Mouse (Mus musculus): ENCODE results near the gene Klhdc7b. TPM values are rescaled to one million over a fixed set of nuclear protein-coding genes. Genes with fewer than 3 reads are reported as not detected.

Gene Klhdc7b
- total RNA-seq (2022): not detected

- DNase-seq (ENCODE audit: low spot score in 2 of 2): no peak
These were observed at the start of gene Klhdc7b for GRCm38 (mm10) chr15:89384617-89385016. TSS of gene Klhdc7b (plus strand) at chr15:89384917.

DNA sequence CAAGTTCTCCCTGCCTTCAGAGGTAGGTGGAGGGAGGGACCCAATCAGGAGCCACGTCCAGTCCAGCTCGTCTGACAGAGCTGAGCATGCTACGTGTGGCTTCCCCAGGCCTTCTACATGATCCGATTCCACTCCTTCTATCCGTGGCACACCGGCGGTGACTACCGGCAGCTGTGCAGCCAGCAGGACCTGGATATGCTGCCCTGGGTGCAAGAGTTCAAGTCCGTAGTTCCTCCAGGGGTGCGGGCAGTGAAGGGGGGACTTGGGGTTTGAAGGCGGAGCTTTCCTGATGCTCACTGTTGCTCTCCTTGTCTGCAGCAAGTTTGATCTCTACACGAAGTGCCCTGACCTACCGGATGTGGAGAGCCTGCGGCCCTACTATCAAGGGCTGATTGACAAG is 48.3 kb upstream of the Klhdc7b start:
- DNase-seq (ENCODE audit: low spot score in 2 of 2): no peak

GRCm38 (mm10) chr15:89339696-89340095 is 45.0 kb upstream of the Klhdc7b start:
- no peak for DNase-seq (ENCODE audit: low spot score in 2 of 2)

GRCm38 (mm10) chr15:89340136-89340535 is 44.6 kb upstream of the Klhdc7b start:
- DNase-seq (ENCODE audit: low spot score in 2 of 2): no peak

GRCm38 (mm10) chr15:89341678-89342077 is 43.0 kb upstream of the Klhdc7b start:
- no peak for DNase-seq (ENCODE audit: low spot score in 2 of 2)

DNA sequence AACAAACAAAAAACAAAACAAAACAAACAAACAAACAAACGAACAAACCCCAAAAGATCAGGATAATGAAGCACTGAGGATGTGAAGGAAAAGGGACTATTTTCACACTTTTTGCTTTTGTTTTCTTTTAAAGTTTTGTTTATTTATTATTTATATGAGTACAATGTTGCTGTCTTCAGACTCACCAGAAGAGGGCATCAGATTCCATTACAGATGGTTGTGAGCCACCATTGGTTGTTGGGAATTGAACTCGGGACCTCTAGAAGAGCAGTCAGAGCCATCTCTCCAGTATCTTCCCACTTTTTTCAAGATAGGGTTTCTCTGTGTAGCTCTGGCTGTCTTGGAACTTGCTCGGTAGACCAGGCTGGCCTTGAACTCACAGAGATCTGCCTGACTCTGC is 41.4 kb upstream of the Klhdc7b start:
- no peak for DNase-seq (ENCODE audit: low spot score in 2 of 2)

DNA sequence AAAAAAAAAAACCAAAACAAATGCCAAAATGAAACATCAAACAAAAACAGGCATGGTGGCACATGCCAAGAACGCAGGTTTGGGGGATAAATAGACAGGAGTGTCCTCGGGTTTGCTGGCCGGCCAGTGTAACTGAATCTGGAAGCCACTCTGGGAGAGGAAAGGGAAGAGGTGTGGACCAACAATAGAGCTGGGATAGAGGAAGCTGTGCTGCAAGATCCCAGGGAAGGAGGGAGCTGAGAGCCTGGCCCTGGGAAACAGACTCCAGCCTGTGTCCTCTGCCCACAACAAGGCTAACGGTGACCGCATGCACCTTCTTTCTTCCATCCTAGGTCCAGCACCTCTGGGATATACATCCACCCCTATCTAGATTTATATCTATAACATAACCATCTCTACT is 34.3 kb upstream of the Klhdc7b start:
- no peak for DNase-seq (ENCODE audit: low spot score in 2 of 2)

- no peak for DNase-seq (ENCODE audit: low spot score in 2 of 2)
These were observed 33.4 kb upstream of the Klhdc7b start for GRCm38 (mm10) chr15:89351302-89351701.

GRCm38 (mm10) chr15:89352054-89352453 is 32.7 kb upstream of the Klhdc7b start:
- DNase-seq (ENCODE audit: low spot score in 2 of 2): no peak

- DNase-seq (ENCODE audit: low spot score in 2 of 2): no peak
These were observed 31.9 kb upstream of the Klhdc7b start for GRCm38 (mm10) chr15:89352795-89353194.

- no peak for DNase-seq (ENCODE audit: low spot score in 2 of 2)
These were observed 30.9 kb upstream of the Klhdc7b start for GRCm38 (mm10) chr15:89353837-89354236.

GRCm38 (mm10) chr15:89354455-89354854 is 30.3 kb upstream of the Klhdc7b start:
- DNase-seq (ENCODE audit: low spot score in 2 of 2): no peak

DNA sequence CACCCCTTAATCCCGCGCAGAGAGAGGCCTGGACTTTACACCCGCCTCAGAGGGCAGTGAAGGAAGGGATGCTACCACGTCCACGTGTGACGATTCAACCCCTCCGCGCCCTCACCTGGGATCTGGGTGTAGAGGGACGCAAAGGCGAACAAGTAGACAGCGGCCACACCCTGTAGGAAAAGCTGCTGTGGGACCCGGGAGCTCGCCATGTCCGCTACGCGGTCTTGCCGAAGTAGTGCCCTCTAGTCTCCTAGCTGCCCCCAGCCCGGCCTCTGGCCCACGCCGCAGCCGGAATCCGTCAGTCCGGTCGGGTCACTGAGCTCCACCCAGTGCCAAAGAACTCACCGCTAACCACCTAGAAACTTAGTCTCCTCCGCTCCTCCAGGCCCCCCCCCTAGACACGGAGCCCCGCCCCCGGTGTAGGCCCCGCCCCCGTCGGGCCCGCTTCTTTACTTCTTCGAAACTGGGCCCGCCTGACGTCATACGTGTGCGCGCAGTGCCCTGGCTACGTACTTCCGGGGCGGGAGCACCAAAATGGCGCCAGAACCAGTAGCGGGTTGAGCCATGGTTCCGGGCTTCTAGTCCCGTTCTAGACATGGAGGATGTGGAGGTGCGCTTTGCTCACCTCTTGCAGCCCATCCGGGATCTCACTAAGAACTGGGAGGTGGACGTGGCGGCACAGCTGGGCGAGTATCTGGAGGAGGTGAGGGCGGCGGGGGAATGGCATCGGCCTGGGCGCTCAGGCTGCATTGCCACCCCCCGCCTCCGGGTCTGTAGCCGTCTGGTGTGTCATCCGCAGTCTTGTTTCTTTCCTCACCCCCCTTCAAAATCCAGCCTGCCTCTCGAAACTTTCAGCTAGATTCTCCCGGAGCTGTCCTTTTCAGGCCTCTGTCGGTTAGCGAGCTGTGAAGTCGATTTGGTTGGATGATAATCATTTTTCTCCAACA is 29.2 kb upstream of the Klhdc7b start, which contains the start of the genes Lmf2 and Ncaph2:
Lmf2 (minus strand) TSS at position 419 of the 947 bp plus-strand sequence.
Ncaph2 (plus strand) TSS at position 479 of the 947 bp plus-strand sequence.
- peak; percentile 88 to 90 for DNase-seq (ENCODE audit: low spot score in 2 of 2)

- DNase-seq (ENCODE audit: low spot score in 2 of 2): no peak
These were observed 28.3 kb upstream of the Klhdc7b start for GRCm38 (mm10) chr15:89356372-89356771.

DNA sequence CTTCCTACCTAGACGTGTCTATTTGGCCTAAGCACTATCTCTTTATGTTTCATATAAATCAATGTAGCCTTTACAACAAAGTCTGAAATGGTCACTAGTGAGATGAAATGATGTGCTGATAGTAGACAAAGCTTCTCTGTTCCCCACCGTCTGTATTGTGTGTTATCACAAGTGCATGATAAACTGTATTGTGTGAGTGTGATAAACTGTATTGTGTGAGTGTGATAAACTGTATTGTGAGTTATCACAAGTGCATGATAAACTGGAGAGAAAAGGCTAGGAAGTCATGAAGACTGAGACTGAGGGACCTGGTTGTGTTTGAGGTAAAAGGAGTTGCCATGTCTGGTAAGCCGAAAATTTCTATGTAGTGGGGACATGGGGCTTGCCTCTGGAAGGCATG is 25.9 kb upstream of the Klhdc7b start:
- no peak for DNase-seq (ENCODE audit: low spot score in 2 of 2)

GRCm38 (mm10) chr15:89363051-89363450 is 21.7 kb upstream of the Klhdc7b start:
- DNase-seq (ENCODE audit: low spot score in 2 of 2): no peak

- no peak for DNase-seq (ENCODE audit: low spot score in 2 of 2)
These were observed 19.6 kb upstream of the Klhdc7b start for GRCm38 (mm10) chr15:89365141-89365551.

DNA sequence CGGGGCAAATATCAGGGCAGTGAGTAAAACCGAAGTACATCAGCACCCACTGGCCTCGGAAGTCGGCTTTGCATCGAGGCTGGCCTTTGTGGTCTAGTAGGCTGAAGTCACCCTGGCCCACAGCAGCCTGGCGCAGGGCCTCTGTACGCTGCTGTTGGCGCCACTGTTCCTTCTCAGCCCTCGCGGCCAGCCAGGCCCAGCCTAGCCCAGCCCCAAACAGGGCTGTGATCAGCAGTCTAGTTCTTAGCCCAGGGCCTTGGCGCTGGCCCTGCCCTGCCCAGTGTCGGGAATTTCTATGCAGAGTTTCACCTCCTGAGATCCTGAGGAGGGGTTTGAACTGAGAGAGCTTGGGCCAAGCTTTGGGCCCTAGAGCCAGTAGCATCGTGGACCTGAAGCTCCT is 12.6 kb upstream of the Klhdc7b start:
- DNase-seq (ENCODE audit: low spot score in 2 of 2): no peak

GRCm38 (mm10) chr15:89372536-89372935 is 12.2 kb upstream of the Klhdc7b start:
- DNase-seq (ENCODE audit: low spot score in 2 of 2): no peak

GRCm38 (mm10) chr15:89373027-89373761 is 11.5 kb upstream of the Klhdc7b start:
- peak; percentile 80 to 82 for DNase-seq (ENCODE audit: low spot score in 2 of 2)

- peak; percentile 89 to 91 for DNase-seq (ENCODE audit: low spot score in 2 of 2)
These were observed 10.9 kb upstream of the Klhdc7b start, which contains the start of gene Sco2 for GRCm38 (mm10) chr15:89373762-89374248. TSS of gene Sco2 (minus strand) at chr15:89373846.

DNA sequence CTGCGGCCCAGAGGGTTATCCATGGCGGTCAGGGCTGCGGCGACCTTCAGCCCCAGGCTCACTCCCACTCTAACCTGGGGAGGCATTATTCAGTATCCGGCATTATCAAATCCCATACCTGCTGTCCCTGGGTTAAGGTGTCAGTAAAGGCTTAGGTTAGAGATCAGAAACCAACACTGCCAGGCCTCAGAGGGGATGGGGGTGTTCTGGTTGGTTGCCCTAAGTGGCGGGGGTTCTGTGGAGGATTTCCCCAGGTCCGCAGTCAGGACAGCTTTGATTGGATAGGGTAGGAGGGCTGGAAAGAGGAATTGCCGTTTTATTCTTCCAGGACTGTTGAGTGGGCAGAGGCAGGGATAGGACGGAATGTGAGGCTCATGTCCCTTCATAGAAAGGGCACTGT is 10.4 kb upstream of the Klhdc7b start:
- DNase-seq (ENCODE audit: low spot score in 2 of 2): no peak
